Mouse (Mus musculus): ENCODE data around the gene Taar6. TPM values are rescaled to one million over a fixed set of nuclear protein-coding genes. Genes with fewer than 3 reads are reported as not detected.

The Taar6 gene
- total RNA-seq, 1 experiment from 2014 or later = not detected

Other genes starting within 250 kb of the Taar6 start
- 408 and 443 TPM in 2 replicates for gene Rps12, start 198.4 kb downstream of the Taar6 start, total RNA-seq (2021)
- 27.7 and 31.4 TPM in 2 replicates for gene Slc18b1, start 188.7 kb downstream of the Taar6 start, total RNA-seq (2021)
- 53.8 and 82.3 TPM in 2 replicates for gene Vnn3, start 134.2 kb downstream of the Taar6 start, total RNA-seq (2021)
- gene Vnn1, start 91.0 kb downstream of the Taar6 start, total RNA-seq (2021) = 48.8 and 69.8 TPM in 2 replicates
- not detected in 2 replicates for gene Taar1, start 65.3 kb downstream of the Taar6 start, total RNA-seq (2021)
- not detected in 2 replicates for gene Taar2, start 47.1 kb downstream of the Taar6 start, total RNA-seq (2021)
- not detected in 2 replicates for gene Taar3, start 36.1 kb downstream of the Taar6 start, total RNA-seq (2021)
- gene Taar4, start 25.2 kb downstream of the Taar6 start, total RNA-seq (2021) = not detected in 2 replicates
- gene Taar5, start 14.9 kb downstream of the Taar6 start, total RNA-seq (2021) = not detected in 2 replicates
- not detected in 2 replicates for gene Taar7a, start 7.8 kb upstream of the Taar6 start, total RNA-seq (2021)
- not detected in 2 replicates for gene Taar7b, start 14.3 kb upstream of the Taar6 start, total RNA-seq (2021)
- gene Taar7d, start 41.6 kb upstream of the Taar6 start, total RNA-seq (2021) = not detected in 2 replicates
- gene Taar7e, start 52.0 kb upstream of the Taar6 start, total RNA-seq (2021) = not detected in 2 replicates
- not detected in 2 replicates for gene Taar7f, start 63.9 kb upstream of the Taar6 start, total RNA-seq (2021)
- not detected in 2 replicates for gene Taar8a, start 90.9 kb upstream of the Taar6 start, total RNA-seq (2021)
- not detected in 2 replicates for gene Taar8b, start 106.6 kb upstream of the Taar6 start, total RNA-seq (2021)
- not detected in 2 replicates for gene Taar8c, start 116.3 kb upstream of the Taar6 start, total RNA-seq (2021)
- not detected in 2 replicates for gene Taar9, start 123.9 kb upstream of the Taar6 start, total RNA-seq (2021)
- gene Stx7, start 163.7 kb upstream of the Taar6 start, total RNA-seq (2021) = 108 and 118 TPM in 2 replicates
- gene Moxd1, start 237.9 kb upstream of the Taar6 start, total RNA-seq (2021) = 0.21 TPM in 1 of 2 replicates, not detected in the other

Data from adrenal gland, postnatal 25 days (tissue).